Mouse (Mus musculus) telencephalon, adult 2 months (tissue): Measurements from ENCODE around the gene Clhc1.

Source experiments
- DNase-seq: peaks from one replicate; pipeline ENCODE4 v3.0.0-alpha.2; 2011; ENCODE audit warnings: low read depth, low spot score

Gene Clhc1

DNA sequence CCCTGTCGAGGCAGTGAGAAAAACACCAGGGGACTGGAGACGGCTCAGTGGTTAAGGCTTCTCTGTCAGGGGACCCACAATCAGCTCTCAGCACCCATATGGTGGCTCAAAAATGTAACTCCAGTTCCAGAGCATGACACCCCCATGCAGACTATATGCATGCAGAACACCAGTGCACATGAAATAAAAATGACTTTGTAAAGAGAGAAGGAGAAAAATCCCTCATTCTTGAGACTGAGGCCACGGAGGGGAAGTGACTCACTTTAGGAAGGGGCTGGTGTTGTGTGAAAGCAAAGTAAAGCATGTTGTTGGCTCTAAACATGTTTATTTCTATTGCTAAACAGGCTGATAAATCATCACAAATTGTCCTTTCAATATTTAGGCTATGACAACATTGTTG, 13.2 kb downstream of the Clhc1 start:
- no peak for DNase-seq

DNA sequence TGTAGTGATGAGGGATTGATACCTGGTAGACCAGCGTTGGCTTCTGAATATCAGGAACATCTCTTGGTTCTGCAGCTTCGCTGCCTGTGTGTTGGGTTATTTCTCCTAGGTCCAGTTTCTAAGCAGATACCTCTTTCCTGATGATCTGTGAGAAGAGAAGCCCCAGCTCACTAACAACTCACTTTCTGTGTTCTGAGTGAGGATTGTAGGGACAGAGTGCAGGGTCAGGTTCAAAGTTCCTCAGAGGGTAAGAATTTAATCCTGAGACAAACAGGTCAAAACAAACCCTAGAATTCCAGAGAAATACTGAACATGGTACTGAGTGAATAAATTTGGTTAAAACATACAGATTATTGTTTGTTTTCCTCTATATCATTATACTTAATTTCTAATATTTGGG, 15.7 kb downstream of the Clhc1 start:
- DNase-seq = no peak

DNA sequence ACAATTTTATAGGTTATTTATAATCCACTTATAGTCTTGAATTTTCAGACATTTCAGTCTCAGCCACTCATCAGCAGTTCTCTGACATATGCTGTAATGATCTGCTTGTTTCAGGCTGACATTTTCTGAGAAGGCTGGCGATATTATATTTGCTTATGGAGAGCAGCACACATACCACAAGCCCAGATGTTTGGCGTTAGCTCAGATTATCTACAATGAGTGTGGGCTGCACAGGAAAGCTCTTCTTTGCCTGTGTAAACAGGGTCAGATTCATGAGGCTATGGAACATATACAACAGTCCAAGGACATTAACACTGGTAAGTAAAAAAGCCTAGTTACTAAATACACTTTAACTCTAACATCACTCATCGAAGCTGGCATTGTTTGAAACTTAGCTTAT, 23.8 kb downstream of the Clhc1 start:
- DNase-seq = no peak

DNA sequence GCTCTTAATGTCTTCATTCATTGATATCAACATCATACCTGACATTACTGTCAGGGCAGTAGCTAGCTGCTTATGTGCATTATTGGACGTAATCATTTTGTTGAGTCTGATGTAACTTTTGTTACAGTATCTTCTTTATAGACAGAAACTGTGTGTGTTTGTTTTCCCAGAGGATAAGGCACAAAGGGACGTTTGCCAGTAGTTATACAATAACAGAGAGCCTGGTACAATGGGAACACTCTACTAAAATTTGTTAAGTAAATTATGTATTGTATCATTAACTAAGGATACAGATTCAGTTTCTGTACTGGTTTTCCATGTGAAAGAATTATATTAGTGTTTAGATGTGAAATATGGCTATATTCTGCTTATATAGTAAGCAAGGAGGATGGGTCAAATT, 24.9 kb downstream of the Clhc1 start:
- no peak for DNase-seq

DNA sequence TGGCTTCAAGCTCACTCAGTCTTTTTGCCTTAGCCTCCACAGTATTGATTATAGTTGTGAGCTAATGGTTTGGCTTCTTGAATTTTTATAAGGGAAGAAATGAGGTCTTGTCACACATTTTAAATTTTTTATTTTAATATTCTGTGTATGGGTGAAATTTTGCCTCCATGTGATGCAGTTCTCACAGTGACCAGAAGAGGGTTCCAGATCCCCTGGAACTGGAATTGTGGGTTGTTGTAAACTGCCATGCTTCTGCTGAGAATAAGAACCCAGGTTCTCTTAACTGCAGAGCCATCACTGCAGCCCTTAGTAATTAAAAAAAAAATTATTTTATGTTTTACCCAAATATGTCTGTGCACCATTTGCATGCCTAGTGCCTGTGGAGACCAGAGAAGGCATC, 31.9 kb downstream of the Clhc1 start:
- no peak for DNase-seq

GRCm38 (mm10) chr11:29595217-29595616, 47.5 kb downstream of the Clhc1 start:
- no peak for DNase-seq

DNA sequence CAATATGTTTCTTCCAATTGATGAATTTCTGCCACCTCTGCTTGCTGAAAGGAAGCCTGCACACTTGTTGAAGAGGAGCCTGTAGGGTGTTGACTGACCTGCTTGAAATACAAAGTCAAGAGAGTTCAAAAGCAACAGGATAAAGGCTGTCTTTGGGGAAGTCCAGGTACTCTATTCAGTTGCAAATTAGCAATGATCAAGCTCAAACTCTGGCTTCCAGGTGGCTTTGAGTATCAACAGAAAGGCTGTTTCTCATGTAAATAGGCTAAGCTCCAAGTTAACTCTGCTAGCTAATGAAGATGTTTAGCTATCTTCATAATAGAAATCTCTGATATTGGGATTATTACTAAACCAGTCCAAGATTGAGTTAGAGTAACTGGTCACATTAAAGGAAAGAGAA, 49.4 kb downstream of the Clhc1 start:
- DNase-seq = no peak

DNA sequence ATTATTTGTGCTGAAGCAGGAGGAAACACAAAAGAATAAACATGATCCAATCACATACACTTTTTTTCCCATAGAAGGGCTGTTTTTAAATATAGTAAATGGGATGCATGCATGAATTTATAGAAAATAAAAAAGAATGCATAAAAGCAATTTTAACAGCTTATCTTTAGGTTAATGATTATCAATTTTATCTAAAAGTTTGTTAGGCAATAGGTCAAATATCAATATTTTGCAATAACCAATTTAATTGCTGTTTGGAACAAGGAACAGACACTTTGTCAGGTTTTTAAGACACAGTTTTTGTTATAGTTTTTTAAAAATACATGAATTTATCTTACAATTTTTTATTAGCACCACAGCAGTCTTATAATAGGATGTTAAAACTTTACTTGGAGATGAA, 51.2 kb downstream of the Clhc1 start:
- no peak for DNase-seq

DNA sequence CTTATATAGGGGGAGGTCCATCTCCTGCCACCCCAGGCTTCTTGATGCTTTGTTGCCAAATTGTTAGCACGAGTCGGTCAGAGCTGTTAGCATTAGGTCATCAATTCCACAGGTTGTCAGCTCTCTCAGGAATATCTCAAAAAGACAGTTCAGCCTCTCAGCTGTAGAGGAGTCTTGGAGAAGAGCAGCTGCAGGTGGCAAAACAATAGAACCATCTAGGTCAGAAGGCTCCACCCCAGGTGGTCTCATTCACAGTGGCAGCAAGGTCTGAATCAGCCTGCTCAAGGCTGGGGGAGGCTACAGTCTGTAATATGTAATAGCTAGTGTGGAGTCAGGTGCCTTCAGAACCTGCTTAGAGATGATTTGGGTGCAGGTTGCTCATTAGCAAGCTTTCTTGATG, 55.8 kb downstream of the Clhc1 start:
- DNase-seq = no peak

DNA sequence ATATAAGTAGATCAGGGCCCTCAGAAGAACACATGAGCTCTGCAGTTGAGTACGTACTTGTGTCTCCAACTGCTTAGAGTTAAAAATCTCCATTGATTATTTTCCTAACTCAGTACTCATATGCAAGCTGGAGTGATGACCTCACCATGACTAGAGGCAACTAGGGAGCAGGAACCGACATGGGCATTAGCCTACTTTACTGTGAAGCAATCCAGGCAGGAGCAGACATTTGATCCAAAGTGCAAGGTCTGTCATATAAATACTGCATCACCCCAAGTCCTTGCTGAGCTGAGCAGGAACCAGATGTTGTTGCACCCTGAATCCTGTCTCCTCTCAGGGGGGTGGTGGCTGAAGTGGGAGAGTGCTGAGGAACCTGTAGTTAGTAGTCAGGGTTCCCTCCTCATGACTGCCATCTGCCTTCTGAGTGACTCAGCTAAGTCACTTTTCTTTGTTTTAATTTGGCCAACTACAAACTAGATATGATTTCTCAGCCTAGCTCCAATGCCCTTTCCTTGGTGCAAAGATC, 59.8 kb downstream of the Clhc1 start:
- no peak for DNase-seq

DNA sequence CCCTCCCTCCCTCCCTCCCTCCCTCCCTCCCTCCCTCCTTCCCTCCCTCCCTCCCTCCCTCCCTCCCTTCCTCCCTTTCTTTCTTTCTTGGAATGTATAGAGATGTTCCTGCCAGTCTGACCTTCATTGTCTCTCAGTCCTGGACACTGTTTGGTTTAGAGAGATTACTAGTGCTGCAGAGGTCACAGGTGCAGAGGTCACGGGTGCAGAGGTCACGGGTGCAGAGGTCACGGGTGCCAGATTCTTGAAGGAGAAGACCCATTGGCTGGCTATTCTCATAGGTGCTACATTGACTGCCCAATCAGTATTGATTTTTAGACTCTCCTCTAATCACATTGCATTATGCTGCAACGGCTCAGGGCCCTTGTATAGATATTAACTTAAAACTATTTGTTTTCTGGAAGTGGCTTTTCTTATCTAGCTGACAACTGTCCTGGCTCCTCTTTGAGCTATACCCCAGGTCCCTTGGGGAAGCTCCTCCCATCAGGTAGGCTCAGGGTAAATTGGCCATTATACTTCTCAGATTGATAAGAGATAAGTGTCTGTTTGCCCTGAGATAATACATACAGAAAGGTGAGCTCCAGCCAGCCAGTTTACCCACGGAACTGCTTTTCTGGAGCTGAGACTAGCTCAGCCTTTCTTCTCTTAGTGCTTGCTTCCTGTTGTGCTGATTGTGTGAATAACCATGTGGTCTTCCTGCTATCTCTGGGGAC, 62.2 kb downstream of the Clhc1 start:
- DNase-seq = no peak

DNA sequence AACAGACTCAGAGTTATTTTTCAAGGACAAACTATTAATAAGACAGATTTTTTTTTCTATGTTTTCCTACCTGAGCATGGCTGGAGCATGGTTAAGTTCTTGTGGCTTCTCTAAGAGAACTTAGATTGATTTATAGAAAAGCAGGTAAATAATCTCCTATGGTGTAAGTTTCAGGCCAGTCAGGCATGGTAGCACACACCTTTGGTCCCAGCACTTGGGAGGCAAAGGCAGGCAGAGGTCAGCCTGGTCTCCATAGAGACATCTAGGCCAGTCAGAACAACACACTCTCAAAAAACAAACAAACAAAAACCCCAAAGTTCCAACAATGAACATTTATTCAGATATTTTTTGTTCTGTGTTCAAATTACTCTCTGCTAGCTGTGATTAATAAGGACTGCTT, 64.3 kb downstream of the Clhc1 start:
- DNase-seq = no peak

DNA sequence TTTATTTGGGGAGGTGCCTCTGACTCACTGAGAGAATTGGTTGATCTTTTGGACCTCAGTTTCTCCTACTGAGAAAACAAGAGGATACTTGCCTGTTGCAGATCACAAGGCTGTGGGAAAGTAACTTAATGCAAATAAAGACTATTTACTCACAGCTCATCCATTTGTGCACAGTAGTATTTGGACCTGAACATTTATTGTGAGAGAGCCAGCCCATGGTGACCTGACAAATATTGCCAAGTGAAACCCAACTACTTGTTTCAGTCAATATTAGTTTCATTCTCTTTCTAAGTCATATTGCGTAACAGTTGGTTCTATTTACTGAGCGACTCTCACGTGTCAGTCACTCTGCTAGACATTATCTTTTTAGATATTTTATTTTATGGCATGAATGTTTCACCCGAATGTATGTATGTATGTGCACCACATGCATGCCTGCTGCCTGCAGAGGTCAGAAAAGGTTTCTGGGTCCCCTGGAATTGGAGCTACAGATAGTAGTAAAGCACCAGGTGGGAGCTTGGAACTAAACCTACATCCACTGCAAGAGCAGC, 65.5 kb downstream of the Clhc1 start:
- DNase-seq = no peak

DNA sequence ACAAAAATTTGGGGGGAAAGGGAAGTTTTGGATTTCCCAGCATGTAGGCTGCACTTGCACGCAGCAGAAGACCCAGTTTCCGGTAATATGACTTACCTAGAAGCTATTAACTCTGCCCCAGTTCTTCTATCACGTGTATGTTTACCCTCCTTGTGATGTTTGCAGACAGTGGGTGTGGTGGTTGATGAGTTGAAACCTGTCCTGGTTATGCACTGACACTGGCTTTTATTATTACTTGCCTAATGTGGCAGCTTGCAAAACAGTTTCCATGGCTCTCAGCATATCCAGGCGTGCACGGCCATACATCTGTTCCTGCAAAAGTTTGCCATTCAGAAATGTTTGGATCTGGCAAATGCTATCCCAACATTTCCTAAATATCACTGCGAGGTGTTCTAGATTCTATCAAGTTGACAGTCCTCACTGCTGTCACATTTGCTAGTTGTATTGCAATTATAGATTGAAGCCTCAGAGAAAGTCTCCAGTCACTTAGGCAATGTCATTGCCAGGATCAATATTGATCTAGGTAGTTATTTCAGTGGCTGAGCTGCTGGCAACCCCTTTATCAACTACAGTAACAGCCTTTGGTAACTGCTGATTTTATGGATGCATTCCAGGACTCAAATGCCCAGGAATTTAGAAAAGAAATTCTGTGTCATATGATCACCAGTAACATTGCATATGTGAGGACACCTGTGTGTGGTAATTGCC, 66.6 kb downstream of the Clhc1 start:
- DNase-seq = no peak

DNA sequence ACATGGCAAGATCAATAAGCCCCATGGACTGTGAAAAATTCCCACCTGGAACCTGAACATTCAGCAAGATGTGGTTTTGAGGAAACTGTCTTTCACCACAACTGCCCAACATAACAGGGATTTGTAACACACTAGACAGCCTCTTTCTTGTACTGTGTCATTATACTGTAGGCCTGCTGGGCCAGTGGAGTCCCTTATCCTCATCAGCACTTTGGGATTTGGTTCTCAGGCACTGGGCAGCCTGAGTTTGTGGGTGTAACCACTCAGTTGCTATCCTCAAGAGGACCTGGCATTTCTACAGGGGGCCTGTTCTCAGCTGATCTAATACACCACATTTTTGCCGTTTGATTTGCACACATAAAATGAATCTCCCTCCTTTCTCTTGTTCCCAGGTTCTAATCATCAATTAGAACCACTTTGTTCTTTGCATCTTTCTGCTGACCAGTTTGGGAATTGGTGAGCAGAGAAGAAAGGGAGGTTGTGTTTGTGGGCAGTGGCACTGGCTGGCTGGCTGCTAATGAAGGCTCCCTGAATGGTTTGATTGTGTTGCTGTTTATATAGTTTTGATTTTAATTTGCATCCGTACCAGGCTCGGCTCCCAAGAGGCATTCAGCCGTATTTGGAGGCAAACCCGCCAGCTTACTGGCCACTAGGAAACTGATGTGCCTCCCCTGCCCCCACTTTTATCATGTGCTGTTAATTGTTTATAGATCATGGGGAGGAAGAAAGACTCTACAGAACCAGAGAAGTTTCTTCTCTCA, 74.5 kb downstream of the Clhc1 start:
- DNase-seq = peak; percentile 82

- DNase-seq = no peak
Observed at GRCm38 (mm10) chr11:29623327-29623726, 75.6 kb downstream of the Clhc1 start.

DNA sequence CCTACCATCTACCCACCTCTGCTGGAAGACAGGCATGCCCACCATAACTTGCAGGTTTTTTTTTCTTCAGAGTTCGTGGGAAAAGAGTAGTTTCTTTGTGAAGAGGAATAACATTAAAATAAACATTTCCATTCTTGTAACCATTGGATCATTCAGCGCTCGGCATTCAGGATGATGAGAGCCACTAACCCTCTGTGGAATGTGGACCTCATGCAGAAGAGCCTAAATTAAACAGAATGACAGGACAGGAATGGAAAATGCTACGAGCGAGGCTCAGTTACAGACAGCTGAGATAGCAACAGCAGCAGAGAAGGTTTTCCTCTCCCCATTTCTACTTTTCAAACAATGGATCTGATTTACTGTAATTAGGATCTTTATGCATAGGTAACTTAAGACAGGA, 78.8 kb downstream of the Clhc1 start:
- DNase-seq = no peak

DNA sequence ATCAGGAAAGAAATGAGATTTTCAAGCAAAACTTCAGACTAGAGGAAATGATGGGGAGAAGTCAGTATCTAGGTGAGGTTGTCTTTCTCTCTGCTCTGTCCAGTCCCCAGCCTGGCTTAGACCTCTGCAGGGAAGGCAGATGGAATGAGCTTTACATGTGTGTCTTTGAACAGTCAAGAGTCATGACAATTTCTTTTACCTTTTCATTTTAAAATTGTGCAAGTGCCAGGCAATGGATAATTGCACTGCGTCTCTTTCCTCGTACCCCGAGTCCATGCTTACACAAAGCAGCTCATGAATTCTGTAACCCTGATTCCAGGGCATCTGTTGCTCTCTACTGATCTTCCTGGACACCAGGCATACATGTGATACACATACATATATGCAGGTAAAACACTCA, 80.0 kb downstream of the Clhc1 start:
- no peak for DNase-seq
